Mouse (Mus musculus) kidney, postnatal 14 days (tissue): ENCODE data around the gene Epn2.

Experiments used
- DNase-seq: peaks from one replicate; pipeline ENCODE4 v3.0.0; 2022; ENCODE audit warnings: mixed read lengths

The Epn2 gene

GRCm38 (mm10) chr11:61578983-61579877 lies at the start of gene Epn2:
TSS of gene Epn2 (minus strand) at chr11:61579687.
- peak; percentile 86 for DNase-seq

GRCm38 (mm10) chr11:61626509-61626908 lies 47.0 kb upstream of the Epn2 start:
- DNase-seq = no peak

- DNase-seq = no peak
These were observed 45.6 kb upstream of the Epn2 start for GRCm38 (mm10) chr11:61625136-61625535.

- no peak for DNase-seq
These were observed 41.3 kb upstream of the Epn2 start for GRCm38 (mm10) chr11:61620762-61621161.

GRCm38 (mm10) chr11:61620254-61620670 lies 40.8 kb upstream of the Epn2 start:
- DNase-seq = peak; percentile 89

- DNase-seq = peak; percentile 88
These were observed 40.3 kb upstream of the Epn2 start for GRCm38 (mm10) chr11:61619791-61620241.

GRCm38 (mm10) chr11:61619356-61619755 lies 39.9 kb upstream of the Epn2 start:
- no peak for DNase-seq

GRCm38 (mm10) chr11:61618571-61618970 lies 39.1 kb upstream of the Epn2 start:
- no peak for DNase-seq

GRCm38 (mm10) chr11:61618131-61618530 lies 38.6 kb upstream of the Epn2 start:
- DNase-seq = peak; percentile 53

GRCm38 (mm10) chr11:61617293-61617975 lies 37.9 kb upstream of the Epn2 start:
- DNase-seq = peak; percentile 10

GRCm38 (mm10) chr11:61616523-61617292 lies 37.2 kb upstream of the Epn2 start:
- DNase-seq = peak; percentile 10

- DNase-seq = peak; percentile 55
These were observed 36.4 kb upstream of the Epn2 start for GRCm38 (mm10) chr11:61615686-61616522.

GRCm38 (mm10) chr11:61614401-61614800 lies 34.9 kb upstream of the Epn2 start:
- DNase-seq = peak; percentile 14

- DNase-seq = no peak
These were observed 32.7 kb upstream of the Epn2 start for GRCm38 (mm10) chr11:61612116-61612635.

- no peak for DNase-seq
These were observed 31.7 kb upstream of the Epn2 start for GRCm38 (mm10) chr11:61611197-61611596.

GRCm38 (mm10) chr11:61608072-61608471 lies 28.6 kb upstream of the Epn2 start:
- no peak for DNase-seq

- no peak for DNase-seq
These were observed 23.2 kb upstream of the Epn2 start for GRCm38 (mm10) chr11:61602705-61603104.

- DNase-seq = no peak
These were observed 22.0 kb upstream of the Epn2 start for GRCm38 (mm10) chr11:61601465-61601864.

GRCm38 (mm10) chr11:61598367-61598766 lies 18.9 kb upstream of the Epn2 start:
- DNase-seq = no peak

- no peak for DNase-seq
These were observed 18.0 kb upstream of the Epn2 start for GRCm38 (mm10) chr11:61597471-61597870.

GRCm38 (mm10) chr11:61593069-61593468 lies 13.6 kb upstream of the Epn2 start:
- no peak for DNase-seq

GRCm38 (mm10) chr11:61592061-61592460 lies 12.6 kb upstream of the Epn2 start:
- no peak for DNase-seq
